Mouse (Mus musculus) forebrain, embryonic 16.5 days (tissue): ENCODE results near the gene Zmym4. TPM values are rescaled to one million over a fixed set of nuclear protein-coding genes. Genes with fewer than 3 reads are reported as not detected.
"Not testable (repeated sequence)": the region's sequence is repeated elsewhere in the genome, so short reads cannot be mapped to it uniquely, and the experiment has no call there.

Source experiments
- ATAC-seq: fragments of 200-750 bp; cut with Nextera tagmentation; 2 replicates; pipeline ENCODE4 v1.8.0; 2017; ENCODE audit warnings: mild to moderate bottlenecking, moderate library complexity
- H3K27ac ChIP-seq: fragments of 300-500 bp; sonication (generic); 2 replicates; pipeline ENCODE4 v1.5.1; 2014; ENCODE audit warnings: low read length, control low read depth
- H3K27me3 ChIP-seq: fragments of 300-500 bp; sonication (generic); replicated peaks from 2 replicates; pipeline ENCODE4 v1.6.1; 2014; ENCODE audit warnings: low read length; ENCODE audit not compliant: control insufficient read depth, insufficient read depth
- H3K36me3 ChIP-seq: fragments of 300-500 bp; sonication (generic); 2 replicates; pipeline ENCODE4 v1.6.1; 2014; ENCODE audit not compliant: control insufficient read depth, insufficient read depth
- H3K4me1 ChIP-seq: fragments of 300-500 bp; sonication (generic); replicated peaks from 2 replicates; pipeline ENCODE4 v1.6.1; 2014; ENCODE audit warnings: low read length; ENCODE audit not compliant: control insufficient read depth, insufficient read depth
- H3K4me2 ChIP-seq: fragments of 300-500 bp; sonication (generic); 2 replicates; pipeline ENCODE4 v1.6.1; 2014; ENCODE audit warnings: mild to moderate bottlenecking, low read length, control low read depth
- H3K4me3 ChIP-seq: fragments of 300-500 bp; sonication (generic); replicated peaks from 2 replicates; pipeline ENCODE4 v1.5.1; 2014; ENCODE audit warnings: mild to moderate bottlenecking, low read length, control low read depth
- H3K9ac ChIP-seq: fragments of 300-500 bp; sonication (generic); replicated peaks from 2 replicates; pipeline ENCODE4 v1.6.1; 2014; ENCODE audit warnings: low read depth, low read length, control low read depth
- H3K9me3 ChIP-seq: fragments of 300-500 bp; sonication (generic); 2 replicates; pipeline ENCODE4 v1.6.1; 2016; ENCODE audit warnings: low read length; ENCODE audit not compliant: control insufficient read depth
- WGBS: fragments of 180-500 bp; shearing (Covaris S2); extraction: QIAGEN DNeasy Blood & Tissue Kit; methylation state at CpG from one replicate; pipeline ENCODE4 v1.1.7; 2014; 5-methylcytosine and 5-hydroxymethylcytosine counted together
- polyA plus RNA-seq: library from polyadenylated mRNA; unstranded; fragments of >200 nt; fragmentation: Nextera tagmentation; extraction: Ambion mirVana; gene quantifications from 2 replicates; pipeline ENCODE4 v1.2.1, GENCODE M21; 2015

Zmym4 gene
- polyA plus RNA-seq, 1 experiment from 2014 or later: 31.1 TPM

GRCm38 (mm10) chr4:126958261-126958660 lies 9.7 kb downstream of the Zmym4 start:
- Histone ChIP-seq H3K36me3 (no peaks in the 10 kb centered on the region), H3K9ac (no peak overlapping the region), H3K4me3 (no peak overlapping the region), H3K4me1 (peaks cover 3% of the 10 kb centered on the region; the same call in 1 of the 2 replicates), H3K4me2 (no peak overlapping the region), H3K9me3 (no peaks in the 10 kb centered on the region), H3K27ac (no peak overlapping the region), H3K27me3 (no peaks in the 10 kb centered on the region)
- no peak for ATAC-seq
- 89% methylated on average over 2 of the region's 2 CpGs for WGBS

DNA sequence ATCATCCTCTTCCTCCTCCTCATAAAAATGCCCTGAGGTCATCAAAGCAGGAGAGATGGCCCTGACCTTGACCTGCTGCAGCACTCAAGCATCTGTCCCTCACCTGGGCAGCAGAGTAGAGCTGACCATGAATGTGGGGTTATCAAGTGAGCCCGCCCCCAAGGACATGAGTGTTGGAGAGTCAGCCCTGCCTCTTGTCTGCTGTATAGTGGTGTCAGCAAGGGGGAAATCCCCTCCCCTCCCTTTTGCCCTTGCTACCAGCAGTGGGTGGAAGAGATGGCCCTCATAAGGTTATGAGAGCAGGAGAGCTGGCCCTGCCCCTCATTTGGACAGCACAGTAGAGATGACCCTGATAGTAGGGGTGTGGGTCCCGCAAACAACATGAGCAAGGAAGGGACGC lies 10.5 kb downstream of the Zmym4 start:
- WGBS: 97% methylated on average over 3 of the region's 3 CpGs
- H3K4me1 ChIP-seq: peaks cover 3% of the 10 kb centered on the region; the same call in 1 of the 2 replicates
- no peaks in the 10 kb centered on the region for H3K27me3 ChIP-seq
- no peaks in the 10 kb centered on the region for H3K9me3 ChIP-seq
- no peaks in the 10 kb centered on the region for H3K36me3 ChIP-seq
- no peak overlapping the region for H3K4me2 ChIP-seq
- no peak overlapping the region for H3K27ac ChIP-seq
- no peak overlapping the region for H3K4me3 ChIP-seq
- ATAC-seq: no peak
- H3K9ac ChIP-seq: no peak overlapping the region

DNA sequence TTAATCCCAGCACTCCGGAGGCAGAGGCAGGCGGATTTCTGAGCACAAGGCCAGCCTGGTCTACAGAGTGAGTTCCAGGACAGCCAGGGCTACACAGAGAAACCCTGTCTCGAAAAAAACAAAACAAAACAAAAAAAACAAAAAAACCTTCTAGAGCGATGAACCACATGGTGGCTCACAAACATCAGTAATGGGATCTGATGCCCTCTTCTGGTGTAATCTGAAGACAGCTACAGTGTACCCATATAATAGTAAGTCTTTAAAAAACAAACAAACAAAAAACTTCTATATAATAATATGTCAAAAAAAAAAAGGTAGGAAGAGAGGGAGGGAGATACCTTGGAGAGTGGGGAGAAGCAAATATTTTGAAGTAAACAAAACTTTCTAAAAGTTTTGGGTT lies 17.1 kb downstream of the Zmym4 start:
- H3K27me3 ChIP-seq, H3K36me3 ChIP-seq, H3K9ac ChIP-seq, H3K4me2 ChIP-seq, H3K9me3 ChIP-seq, ATAC-seq, H3K4me3 ChIP-seq, H3K27ac ChIP-seq, H3K4me1 ChIP-seq: not testable (repeated sequence)
- 88% methylated on average over 4 of the region's 4 CpGs for WGBS

DNA sequence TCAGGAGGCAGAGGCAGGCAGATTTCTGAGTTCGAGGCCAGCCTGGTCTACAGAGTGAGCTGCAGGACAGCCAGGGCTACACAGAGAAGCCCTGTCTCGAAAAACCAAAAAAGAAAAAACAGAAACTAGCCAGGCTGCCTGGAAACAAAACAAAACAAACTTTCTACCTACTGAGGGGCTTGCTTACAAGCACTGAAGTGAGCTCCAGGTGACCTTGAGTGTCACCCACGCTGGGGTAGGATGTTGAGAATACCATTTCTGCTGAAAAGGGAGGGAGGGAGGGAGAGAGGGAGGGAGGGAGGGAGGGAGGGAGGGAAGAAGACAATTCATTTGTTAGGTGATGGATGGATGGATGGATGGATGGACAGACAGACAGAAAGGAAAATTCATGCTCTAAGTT lies 24.5 kb downstream of the Zmym4 start:
- Histone ChIP-seq H3K9ac (no peak overlapping the region), H3K4me3 (no peak overlapping the region), H3K27me3 (no peaks in the 10 kb centered on the region), H3K36me3 (peaks cover 6% of the 10 kb centered on the region; the same call in 1 of the 2 replicates), H3K4me1 (no peaks in the 10 kb centered on the region), H3K27ac (no peak overlapping the region), H3K4me2 (no peak overlapping the region), H3K9me3 (no peaks in the 10 kb centered on the region)
- ATAC-seq: no peak
- 95% methylated on average over 3 of the region's 3 CpGs for WGBS

GRCm38 (mm10) chr4:126942846-126943245 lies 25.1 kb downstream of the Zmym4 start:
- peaks cover 8% of the 10 kb centered on the region; the same call in 1 of the 2 replicates for H3K36me3 ChIP-seq
- no peak overlapping the region for H3K4me3 ChIP-seq
- ATAC-seq: no peak
- WGBS: 93% methylated on average over 3 of the region's 3 CpGs
- no peaks in the 10 kb centered on the region for H3K4me1 ChIP-seq
- no peaks in the 10 kb centered on the region for H3K9me3 ChIP-seq
- H3K27ac ChIP-seq: no peak overlapping the region
- no peak overlapping the region for H3K4me2 ChIP-seq
- H3K27me3 ChIP-seq: no peaks in the 10 kb centered on the region
- no peak overlapping the region for H3K9ac ChIP-seq

DNA sequence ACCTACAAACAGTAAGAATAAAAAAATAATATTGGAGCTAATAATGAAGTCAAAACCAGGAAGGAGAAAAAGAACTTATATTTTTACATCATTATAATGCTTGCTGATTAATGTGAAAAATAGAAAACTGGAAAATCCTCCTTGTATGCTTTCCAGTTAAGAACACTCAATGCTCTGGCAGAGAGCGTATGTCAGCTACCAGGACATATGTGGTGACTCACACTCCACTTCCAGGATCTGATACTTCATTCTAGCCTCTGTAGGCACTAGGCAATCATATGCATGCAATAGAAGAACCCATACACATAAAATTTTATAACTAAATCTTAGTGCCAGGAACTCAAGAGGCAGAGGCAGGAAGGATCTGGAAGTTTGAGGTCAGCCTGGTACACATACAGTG lies 40.2 kb downstream of the Zmym4 start:
- H3K27ac ChIP-seq: no peak overlapping the region
- 76% methylated on average over 1 of the region's 1 CpGs for WGBS
- H3K4me3 ChIP-seq: no peak overlapping the region
- ATAC-seq: no peak
- no peaks in the 10 kb centered on the region for H3K9me3 ChIP-seq
- no peaks in the 10 kb centered on the region for H3K36me3 ChIP-seq
- H3K27me3 ChIP-seq: no peaks in the 10 kb centered on the region
- H3K9ac ChIP-seq: no peak overlapping the region
- H3K4me2 ChIP-seq: no peak overlapping the region
- H3K4me1 ChIP-seq: no peaks in the 10 kb centered on the region

- Histone ChIP-seq H3K9ac (no peak overlapping the region), H3K4me3 (no peak overlapping the region), H3K4me2 (no peak overlapping the region), H3K36me3 (peaks cover 28% of the 10 kb centered on the region), H3K27me3 (no peaks in the 10 kb centered on the region), H3K9me3 (no peaks in the 10 kb centered on the region), H3K4me1 (no peaks in the 10 kb centered on the region), H3K27ac (no peak overlapping the region)
- ATAC-seq: no peak
- 92% methylated on average over 8 of the region's 8 CpGs for WGBS
Observed at GRCm38 (mm10) chr4:126889879-126890278, 78.1 kb downstream of the Zmym4 start.

- Histone ChIP-seq H3K9me3 (no peaks in the 10 kb centered on the region), H3K27me3 (no peaks in the 10 kb centered on the region), H3K27ac (no peak overlapping the region), H3K4me1 (no peaks in the 10 kb centered on the region), H3K36me3 (peaks cover 24% of the 10 kb centered on the region), H3K9ac (no peak overlapping the region), H3K4me3 (no peak overlapping the region), H3K4me2 (no peak overlapping the region)
- ATAC-seq: no peak
- whole genome bisulfite sequencing: 58% methylated on average over 1 of the region's 1 CpGs
Observed at GRCm38 (mm10) chr4:126885953-126886352, 82.0 kb downstream of the Zmym4 start.

- 97% methylated on average over 5 of the region's 5 CpGs for WGBS
- Histone ChIP-seq H3K27me3 (no peaks in the 10 kb centered on the region), H3K4me2 (no peak overlapping the region), H3K9ac (no peak overlapping the region), H3K36me3 (peaks cover 19% of the 10 kb centered on the region), H3K27ac (no peak overlapping the region), H3K4me1 (no peaks in the 10 kb centered on the region), H3K4me3 (no peak overlapping the region), H3K9me3 (no peaks in the 10 kb centered on the region)
- ATAC-seq: no peak
Observed at GRCm38 (mm10) chr4:126883602-126884001, 84.3 kb downstream of the Zmym4 start.

- ATAC-seq: no peak
- no peaks in the 10 kb centered on the region for H3K27me3 ChIP-seq
- no peak overlapping the region for H3K9ac ChIP-seq
- H3K4me2 ChIP-seq: no peak overlapping the region
- H3K4me1 ChIP-seq: no peaks in the 10 kb centered on the region
- no peak overlapping the region for H3K4me3 ChIP-seq
- WGBS: 82% methylated on average over 5 of the region's 5 CpGs
- H3K9me3 ChIP-seq: no peaks in the 10 kb centered on the region
- peaks cover 25% of the 10 kb centered on the region for H3K36me3 ChIP-seq
- no peak overlapping the region for H3K27ac ChIP-seq
Observed at GRCm38 (mm10) chr4:126879560-126880275, 88.2 kb downstream of the Zmym4 start.
